Mouse (Mus musculus) heart, postnatal 0 days (tissue): ENCODE data around the gene Zfp839. TPM values are rescaled to one million over a fixed set of nuclear protein-coding genes. Genes with fewer than 3 reads are reported as not detected.

Source experiments
- ATAC-seq: fragments of 200-750 bp; cut with Nextera tagmentation; 2 replicates; pipeline ENCODE4 v1.8.0; 2017; ENCODE audit warnings: low read depth, moderate number of reproducible peaks, moderate library complexity; ENCODE audit not compliant: insufficient read depth
- DNase-seq: peaks from one replicate; pipeline ENCODE4 v3.0.0-alpha.2; 2016; ENCODE audit warnings: low spot score
- H3K27ac ChIP-seq: fragments of 300-500 bp; sonication (generic); 2 replicates; pipeline ENCODE4 v1.5.1; 2014; ENCODE audit warnings: low read depth, mild to moderate bottlenecking
- H3K27me3 ChIP-seq: fragments of 300-500 bp; sonication (generic); 2 replicates; pipeline ENCODE4 v1.6.1; 2014; ENCODE audit warnings: low read length, mixed read lengths; ENCODE audit not compliant: control insufficient read depth, insufficient read depth
- H3K36me3 ChIP-seq: fragments of 300-500 bp; sonication (generic); replicated peaks from 2 replicates; pipeline ENCODE4 v1.6.1; 2014; ENCODE audit warnings: low read length, mixed read lengths; ENCODE audit not compliant: control insufficient read depth, insufficient read depth
- H3K4me1 ChIP-seq: fragments of 300-500 bp; sonication (generic); 2 replicates; pipeline ENCODE4 v1.6.1; 2014; ENCODE audit warnings: antibody characterized with exemption; ENCODE audit not compliant: control insufficient read depth, insufficient read depth
- H3K4me2 ChIP-seq: fragments of 300-500 bp; sonication (generic); 2 replicates; pipeline ENCODE4 v1.6.1; 2014; ENCODE audit warnings: low read depth, mild to moderate bottlenecking, low read length, moderate library complexity
- H3K4me3 ChIP-seq: fragments of 300-500 bp; sonication (generic); 2 replicates; pipeline ENCODE4 v1.5.1; 2014; ENCODE audit warnings: low read depth, low read length
- H3K9ac ChIP-seq: fragments of 300-500 bp; sonication (generic); replicated peaks from 2 replicates; pipeline ENCODE4 v1.6.1; 2014; ENCODE audit warnings: low read depth, low read length, mixed read lengths
- H3K9me3 ChIP-seq: fragments of 300-500 bp; sonication (generic); replicated peaks from 2 replicates; pipeline ENCODE4 v1.6.1; 2016; ENCODE audit warnings: low read length; ENCODE audit not compliant: control insufficient read depth
- CTCF ChIP-seq: IDR thresholded peaks from 2 replicates; pipeline ENCODE4 v1.5.1; 2016; ENCODE audit warnings: antibody characterized with exemption, control low read depth, low read depth
- EP300 ChIP-seq: IDR thresholded peaks from 2 replicates; pipeline ENCODE4 v1.6.1; 2016; ENCODE audit warnings: antibody characterized with exemption, low read depth
- WGBS: fragments of 180-500 bp; shearing (Covaris S2); extraction: QIAGEN DNeasy Blood & Tissue Kit; methylation state at CpG from one replicate; pipeline ENCODE4 v1.1.7; 2014; 5-methylcytosine and 5-hydroxymethylcytosine counted together
- polyA plus RNA-seq: library from polyadenylated mRNA; unstranded; fragments of >200 nt; fragmentation: Nextera tagmentation; extraction: Ambion mirVana; gene quantifications from 2 replicates; pipeline ENCODE4 v1.2.1, GENCODE M21; 2015
- total RNA-seq: library from RNA; depleted of rRNA; stranded (reverse); fragments of >200 nt; gene quantifications from 2 replicates; pipeline ENCODE4 v1.2.3, GENCODE M21; 2014; ENCODE audit warnings: low replicate concordance

Gene Zfp839
- total and polyA plus RNA-seq, 2 experiments from 2014 or later: 3.2 to 4.1 TPM

GRCm38 (mm10) chr12:110819367-110819766 lies 30.7 kb upstream of the Zfp839 start:
- Histone ChIP-seq H3K9ac (no peak overlapping the region), H3K27ac (no peak overlapping the region), H3K4me2 (no peak overlapping the region), H3K9me3 (no peaks in the 10 kb centered on the region), H3K36me3 (no peaks in the 10 kb centered on the region), H3K4me3 (no peak overlapping the region), H3K27me3 (no peaks in the 10 kb centered on the region), H3K4me1 (no peaks in the 10 kb centered on the region)
- no peak for DNase-seq
- TF ChIP-seq EP300 (no peak), CTCF (no peak)
- ATAC-seq: no peak
- 81% methylated on average over 8 of the region's 8 CpGs for WGBS

- H3K9me3 ChIP-seq: no peaks in the 10 kb centered on the region
- H3K9ac ChIP-seq: no peak overlapping the region
- no peaks in the 10 kb centered on the region for H3K36me3 ChIP-seq
- DNase-seq (no peak), ATAC-seq (no peak)
- H3K4me3 ChIP-seq: no peak overlapping the region
- H3K4me1 ChIP-seq: no peaks in the 10 kb centered on the region
- no peaks in the 10 kb centered on the region for H3K27me3 ChIP-seq
- TF ChIP-seq EP300 (no peak), CTCF (no peak)
- H3K4me2 ChIP-seq: no peak overlapping the region
- WGBS: 71% methylated on average over 2 of the region's 2 CpGs
- H3K27ac ChIP-seq: no peak overlapping the region
These were observed 28.3 kb upstream of the Zfp839 start for GRCm38 (mm10) chr12:110821787-110822186.

- H3K27ac ChIP-seq: no peak overlapping the region
- TF ChIP-seq EP300 (no peak), CTCF (no peak)
- ATAC-seq (no peak), DNase-seq (no peak)
- no peaks in the 10 kb centered on the region for H3K4me1 ChIP-seq
- 68% methylated on average over 7 of the region's 7 CpGs for WGBS
- no peaks in the 10 kb centered on the region for H3K36me3 ChIP-seq
- no peak overlapping the region for H3K4me3 ChIP-seq
- no peak overlapping the region for H3K9ac ChIP-seq
- no peaks in the 10 kb centered on the region for H3K27me3 ChIP-seq
- no peak overlapping the region for H3K4me2 ChIP-seq
- no peaks in the 10 kb centered on the region for H3K9me3 ChIP-seq
These were observed 27.7 kb upstream of the Zfp839 start for GRCm38 (mm10) chr12:110822366-110822765.

GRCm38 (mm10) chr12:110828908-110829307 lies 21.1 kb upstream of the Zfp839 start:
- Histone ChIP-seq H3K9ac (no peak overlapping the region), H3K4me2 (no peak overlapping the region), H3K4me3 (no peak overlapping the region), H3K9me3 (no peaks in the 10 kb centered on the region), H3K36me3 (no peaks in the 10 kb centered on the region), H3K27ac (no peak overlapping the region), H3K4me1 (no peaks in the 10 kb centered on the region), H3K27me3 (no peaks in the 10 kb centered on the region)
- DNase-seq: no peak
- TF ChIP-seq CTCF: no peak
- TF ChIP-seq EP300: no peak
- ATAC-seq: no peak
- WGBS: 87% methylated on average over 4 of the region's 4 CpGs

GRCm38 (mm10) chr12:110830293-110831024 lies 19.6 kb upstream of the Zfp839 start:
- Histone ChIP-seq H3K36me3 (no peaks in the 10 kb centered on the region), H3K27me3 (no peaks in the 10 kb centered on the region), H3K4me1 (no peaks in the 10 kb centered on the region), H3K9me3 (no peaks in the 10 kb centered on the region), H3K4me3 (no peak overlapping the region), H3K4me2 (no peak overlapping the region), H3K9ac (no peak overlapping the region), H3K27ac (no peak overlapping the region)
- DNase-seq (no peak), ATAC-seq (no peak)
- TF ChIP-seq EP300 (no peak), CTCF (no peak)
- 84% methylated on average over 9 of the region's 11 CpGs for WGBS

- no peak overlapping the region for H3K27ac ChIP-seq
- peaks cover 6% of the 10 kb centered on the region; the same call in 1 of the 2 replicates for H3K4me1 ChIP-seq
- 98% methylated on average over 3 of the region's 3 CpGs for WGBS
- H3K4me3 ChIP-seq: no peak overlapping the region
- no peaks in the 10 kb centered on the region for H3K27me3 ChIP-seq
- H3K9ac ChIP-seq: no peak overlapping the region
- DNase-seq (no peak), ATAC-seq (no peak)
- H3K4me2 ChIP-seq: no peak overlapping the region
- no peaks in the 10 kb centered on the region for H3K36me3 ChIP-seq
- no peak for TF ChIP-seq EP300
- no peak for TF ChIP-seq CTCF
- H3K9me3 ChIP-seq: no peaks in the 10 kb centered on the region
These were observed 14.9 kb upstream of the Zfp839 start for GRCm38 (mm10) chr12:110835182-110835581.
